Mouse (Mus musculus): ENCODE data around the gene Zfp663. TPM values are rescaled to one million over a fixed set of nuclear protein-coding genes. Genes with fewer than 3 reads are reported as not detected.

Gene Zfp663
- total RNA-seq (2021) = under 1 TPM in 1 of 2 experiments, not detected in 1; 0.50 TPM

DNA sequence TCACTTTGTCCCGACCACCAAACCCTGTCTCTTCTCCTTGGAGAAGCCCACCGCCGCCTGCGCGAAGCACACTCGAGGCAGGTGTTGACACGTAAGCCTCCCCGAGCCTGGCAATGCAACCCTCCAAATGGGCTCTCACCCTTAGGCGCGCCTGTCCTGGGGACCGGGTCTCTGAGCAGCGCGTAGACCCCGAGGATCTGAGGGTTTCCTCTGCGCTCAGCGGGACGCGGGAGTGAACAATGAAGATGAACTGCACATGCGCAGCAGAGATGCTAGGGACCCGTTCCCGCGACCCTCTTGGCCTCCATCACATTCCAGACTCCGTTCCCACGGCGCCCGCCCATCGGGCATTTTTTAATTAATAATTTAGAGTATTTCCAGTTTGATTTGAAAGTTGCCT, at the start of gene Zfp663:
TSS of gene Zfp663 (minus strand) at position 234 of the 400 bp plus-strand sequence.
- DNase-seq (ENCODE audit: low spot score in 2 of 2) = no peak
- intact Hi-C loops (cut with DNase I) = no loop called here

DNA sequence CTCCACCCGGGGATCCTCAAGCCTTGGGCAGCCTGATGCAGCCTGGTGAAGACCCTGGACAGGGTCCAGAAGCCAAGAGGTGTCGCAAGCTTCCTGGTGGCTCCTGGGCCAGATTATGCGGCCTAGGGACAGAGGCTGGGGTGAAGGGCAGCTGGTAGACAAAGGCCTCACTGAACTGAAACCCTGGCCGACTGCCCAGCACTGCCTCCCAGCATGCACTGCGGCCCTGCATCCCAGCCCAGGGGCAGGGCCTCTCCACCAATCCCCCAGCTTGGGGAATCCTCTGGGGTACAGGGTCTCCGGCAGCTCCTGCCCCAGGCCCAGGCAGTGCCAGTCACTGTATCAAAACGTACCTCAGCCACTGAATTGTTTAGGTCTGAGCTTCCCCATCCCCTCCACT, 48.8 kb upstream of the Zfp663 start:
- DNase-seq (ENCODE audit: low spot score in 2 of 2) = peak; percentile 56 to 65
- intact Hi-C loops (cut with DNase I) = no loop called here

DNA sequence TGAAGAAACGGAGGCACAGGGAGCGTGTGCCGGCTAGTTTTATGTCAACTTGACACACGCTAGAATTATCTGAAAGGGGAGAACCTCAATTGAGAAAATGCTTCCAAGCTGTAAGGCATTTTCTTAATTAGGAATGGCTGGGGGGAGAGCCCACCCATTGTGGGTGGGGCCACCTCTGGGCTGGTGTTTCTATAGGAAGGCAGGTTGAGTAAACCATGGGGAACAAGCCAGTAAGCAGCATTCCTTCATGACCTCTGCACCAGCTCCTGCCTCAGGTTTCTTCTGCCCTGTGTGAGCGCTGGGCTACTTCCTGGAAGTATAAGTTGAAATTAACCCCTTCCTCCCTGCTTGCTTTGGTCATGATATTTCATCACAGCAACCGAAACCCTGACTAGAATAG, 47.3 kb upstream of the Zfp663 start:
- DNase-seq (ENCODE audit: low spot score in 2 of 2) = no peak
- intact Hi-C loops (cut with DNase I) = no loop called here

DNA sequence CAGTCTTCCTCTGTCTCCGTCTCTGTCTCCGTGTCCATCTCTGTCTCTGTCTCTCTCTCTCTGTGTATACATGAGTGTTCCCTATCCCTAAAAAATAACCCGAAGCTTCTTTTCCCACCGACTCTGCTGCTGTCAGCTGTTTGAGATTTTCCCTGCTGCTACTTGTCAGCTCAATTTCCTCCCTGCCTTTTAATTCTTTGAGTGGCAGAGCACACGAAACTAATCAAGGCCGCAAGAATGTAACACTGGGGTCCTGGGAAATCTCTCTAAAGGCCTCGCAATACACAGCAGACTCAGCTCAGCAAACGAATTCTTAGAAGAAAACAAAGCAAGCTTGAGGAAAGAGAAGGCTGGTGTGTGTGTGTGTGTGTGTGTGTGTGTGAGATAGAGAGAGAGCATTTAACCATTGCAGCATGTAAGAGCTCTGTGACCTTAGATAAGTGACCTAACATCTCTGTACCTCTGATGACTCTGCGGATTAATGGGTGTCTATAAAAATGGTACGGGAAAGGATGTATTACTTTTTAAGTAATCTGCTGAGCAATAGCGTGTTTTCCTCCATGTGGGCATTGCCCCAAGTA, 46.7 kb upstream of the Zfp663 start:
- DNase-seq (ENCODE audit: low spot score in 2 of 2) = no peak
- intact Hi-C loops (cut with DNase I) = no loop called here

DNA sequence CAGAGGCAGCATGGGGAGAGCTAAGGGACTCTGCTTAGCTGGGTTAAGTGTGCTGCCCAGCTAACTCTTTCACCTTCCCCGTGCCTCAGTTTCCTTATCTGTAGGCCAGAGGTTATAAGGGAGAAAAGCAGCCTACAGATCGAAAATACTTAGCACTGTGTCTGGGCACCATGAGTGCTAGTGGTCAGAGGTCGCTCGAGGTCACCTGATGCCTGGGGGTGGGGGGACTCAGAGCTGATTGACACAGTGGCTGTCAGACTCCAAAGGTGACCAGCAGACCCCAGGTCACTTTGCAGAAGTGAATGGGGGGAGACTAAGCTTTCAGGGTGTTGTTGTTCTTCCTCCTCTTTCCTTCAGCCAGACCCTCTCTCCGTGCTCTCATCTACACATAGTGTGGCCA, 45.8 kb upstream of the Zfp663 start:
- intact Hi-C loops (cut with DNase I) = no loop called here
- no peak for DNase-seq (ENCODE audit: low spot score in 2 of 2)

DNA sequence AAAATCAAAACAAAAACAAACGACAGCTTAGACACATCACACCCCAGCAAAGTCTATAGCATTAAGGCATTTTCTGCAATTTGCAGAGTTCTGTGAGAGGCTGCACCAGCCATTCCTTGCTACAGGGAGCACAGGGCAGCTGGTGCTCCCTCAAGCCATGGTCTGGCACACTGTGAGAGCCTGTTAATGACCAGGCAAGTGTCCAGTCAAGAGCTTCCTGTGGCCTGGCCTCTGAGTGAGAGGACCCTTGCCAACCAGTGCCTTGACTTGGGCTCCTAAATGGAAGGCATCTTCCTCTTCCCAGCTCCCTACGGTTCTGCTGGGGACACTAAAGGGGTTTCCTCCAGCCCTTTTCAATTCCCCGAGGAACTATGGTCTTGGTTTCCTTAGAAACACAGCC, 45.4 kb upstream of the Zfp663 start:
- intact Hi-C loops (cut with DNase I) = no loop called here
- no peak for DNase-seq (ENCODE audit: low spot score in 2 of 2)

DNA sequence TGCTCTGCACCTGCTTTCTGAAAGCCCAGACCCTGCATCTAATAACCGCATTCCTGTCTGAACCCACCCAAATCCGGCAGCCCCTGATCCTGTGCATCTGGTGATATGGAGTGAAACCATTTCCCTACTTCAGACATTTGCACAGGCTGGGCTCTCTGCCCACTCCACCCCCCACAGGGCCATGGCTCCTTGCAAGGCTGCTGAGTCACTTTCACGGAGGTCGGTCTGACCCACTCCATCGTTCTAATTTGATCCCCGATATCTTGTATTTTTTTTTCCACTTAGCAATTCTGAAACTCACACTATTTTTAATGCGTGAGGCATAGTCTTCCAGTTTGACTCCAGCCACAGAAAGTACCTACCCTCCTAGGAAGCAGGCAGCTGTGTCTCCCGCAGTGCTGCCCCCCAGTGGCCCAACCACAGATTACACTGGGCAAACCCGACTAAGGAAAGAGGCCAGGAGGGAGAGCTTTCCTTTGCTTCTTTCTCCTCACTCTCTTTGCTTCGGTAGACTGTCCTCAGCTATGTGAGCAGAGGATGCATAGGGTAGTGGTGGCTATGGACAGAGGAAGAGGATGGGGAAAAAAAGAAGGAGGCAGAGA, 39.3 kb upstream of the Zfp663 start:
- DNase-seq (ENCODE audit: low spot score in 2 of 2) = peak; percentile 61 to 73
- intact Hi-C loops (cut with DNase I) = loop anchor here (1.0 kb wide), 1 partner anchor 44 kb away; no protein-coding TSS in a partner anchor

DNA sequence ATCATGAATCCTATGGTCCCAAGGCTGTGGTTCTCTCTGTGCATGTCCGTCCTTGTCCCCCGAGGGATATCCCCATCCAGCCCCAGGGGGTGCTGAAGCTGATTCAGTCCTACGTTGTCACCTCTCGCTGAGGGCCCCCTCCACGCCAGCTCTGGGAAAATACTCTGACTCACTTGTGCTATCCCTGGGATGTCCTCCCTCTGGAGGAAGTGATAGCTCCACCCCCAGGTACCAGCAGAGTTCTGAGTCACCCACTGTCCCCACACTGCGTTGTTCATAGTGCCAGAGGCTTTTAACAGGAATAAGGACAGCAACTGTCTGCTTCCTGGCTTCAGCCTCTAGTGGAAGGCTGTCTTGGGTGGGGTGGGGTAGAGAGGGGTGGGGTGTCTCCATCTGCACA, 36.8 kb upstream of the Zfp663 start:
- DNase-seq (ENCODE audit: low spot score in 2 of 2) = peak; percentile 47 to 94
- intact Hi-C loops (cut with DNase I) = no loop called here

DNA sequence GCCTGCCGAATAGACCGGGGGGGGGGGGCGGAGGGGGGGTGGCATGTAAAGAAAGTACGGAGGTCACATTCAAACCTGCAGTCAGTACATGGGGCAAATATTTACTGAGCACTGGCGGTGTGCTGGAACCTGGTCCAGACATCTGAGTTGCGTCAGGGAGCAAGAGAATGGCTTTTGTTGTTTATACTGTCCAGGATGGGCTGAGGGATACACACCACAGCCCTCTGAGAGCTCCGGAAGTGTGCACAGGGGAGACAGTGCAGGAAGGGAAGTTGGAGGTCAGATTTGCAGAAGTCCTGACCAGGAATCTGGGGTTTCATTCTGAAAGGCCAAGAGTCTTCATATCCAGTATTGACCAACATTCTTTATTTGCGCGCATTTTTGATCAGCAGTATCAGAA, 36.4 kb upstream of the Zfp663 start:
- intact Hi-C loops (cut with DNase I) = no loop called here

DNA sequence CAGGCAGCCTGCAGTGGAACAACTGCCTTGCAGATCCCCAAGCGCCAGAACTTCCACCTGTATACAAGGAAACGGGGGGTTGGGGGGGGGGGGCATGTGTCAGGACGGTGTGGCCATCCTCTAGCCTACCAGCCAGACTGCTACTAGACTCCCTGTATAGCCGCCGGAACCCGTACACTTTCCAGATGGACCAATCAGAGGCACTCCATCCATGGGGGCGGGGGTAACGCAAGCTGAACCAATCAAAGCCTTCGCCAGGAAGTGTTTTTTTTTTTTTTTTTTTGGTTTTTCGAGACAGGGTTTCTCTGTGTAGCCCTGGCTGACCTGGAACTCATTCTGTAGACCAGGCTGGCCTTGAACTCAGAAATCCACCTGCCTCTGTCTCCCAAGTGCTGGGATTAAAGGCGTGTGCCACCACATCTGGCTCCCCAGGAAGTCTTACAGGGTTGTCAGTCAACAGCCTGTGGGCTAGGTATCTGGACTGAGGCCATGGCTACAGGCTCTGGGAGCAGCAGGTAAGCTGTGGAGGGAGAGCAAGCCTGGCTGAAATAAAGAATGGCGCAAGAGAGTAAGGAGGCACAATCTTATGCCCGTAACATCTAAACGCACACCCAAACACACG, 29.7 kb upstream of the Zfp663 start:
- no peak for DNase-seq (ENCODE audit: low spot score in 2 of 2)
- intact Hi-C loops (cut with DNase I) = no loop called here

More for the DNA sequence above, 36.4 kb upstream of the Zfp663 start:
- no peak for DNase-seq (ENCODE audit: low spot score in 2 of 2)

DNA sequence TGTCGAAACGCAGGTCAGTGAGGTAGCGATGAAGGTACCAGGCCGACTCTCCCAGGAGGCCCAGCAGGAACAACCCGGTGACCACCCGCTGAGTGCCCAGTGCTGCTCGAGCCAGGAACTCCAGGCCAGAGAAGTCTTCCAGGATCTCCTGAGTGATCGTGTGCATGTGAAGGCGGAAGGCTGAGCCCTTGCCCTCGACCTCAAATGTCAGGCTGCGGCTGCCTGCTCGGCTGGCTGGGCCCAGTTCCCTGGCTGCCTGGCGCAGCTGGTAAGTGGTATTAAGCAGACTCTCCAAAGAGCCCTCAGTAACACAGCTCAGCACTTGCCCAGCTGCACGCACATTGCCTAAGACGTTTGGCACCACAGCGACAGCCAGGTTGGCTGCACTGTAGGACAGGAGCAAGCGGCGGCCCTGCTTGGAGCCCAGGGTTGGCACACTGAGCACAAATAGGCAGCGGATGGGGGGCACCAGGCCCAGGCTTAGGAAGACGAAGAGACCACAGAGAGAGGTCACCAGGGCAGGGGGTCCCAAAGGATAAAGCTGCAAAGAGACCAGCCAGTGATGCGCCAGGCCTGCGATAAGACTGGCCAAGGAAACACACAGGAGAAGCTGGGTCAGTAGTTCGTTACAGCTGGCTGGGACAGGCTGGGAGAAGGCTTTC, 29.1 kb upstream of the Zfp663 start:
- no peak for DNase-seq (ENCODE audit: low spot score in 2 of 2)
- intact Hi-C loops (cut with DNase I) = no loop called here

DNA sequence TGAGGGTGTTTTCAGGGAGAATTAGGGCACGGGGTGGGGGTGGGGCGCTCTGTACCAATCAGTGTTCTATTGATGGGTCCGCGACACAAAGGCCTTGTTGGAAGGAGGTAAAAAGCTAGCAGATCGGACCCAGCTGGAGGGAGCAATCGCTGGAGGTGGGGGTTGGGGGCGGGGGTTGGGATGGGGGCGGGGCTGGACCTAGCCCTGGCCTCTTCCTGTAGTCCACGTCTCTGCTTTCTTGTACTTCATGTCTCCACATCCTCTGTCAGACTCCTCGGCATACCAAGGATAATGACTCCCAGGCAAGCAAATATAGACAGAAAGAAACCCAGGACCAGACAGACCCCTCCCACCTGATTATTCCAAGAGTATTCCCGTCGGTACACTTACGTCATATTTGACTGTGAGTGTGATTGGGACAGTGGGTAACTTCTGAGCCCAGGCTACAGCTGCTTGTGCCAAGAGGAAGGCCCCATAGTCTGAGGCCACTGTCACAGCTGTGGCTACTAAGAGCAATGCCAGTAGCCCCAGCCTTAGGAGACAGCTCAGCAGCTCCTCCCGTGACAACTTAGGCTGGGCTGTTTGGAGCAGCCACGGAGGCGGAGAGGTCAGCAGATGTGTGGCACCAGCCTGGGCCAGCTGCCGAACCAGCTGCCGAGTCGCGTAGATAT, 28.4 kb upstream of the Zfp663 start:
- intact Hi-C loops (cut with DNase I) = no loop called here
- DNase-seq (ENCODE audit: low spot score in 2 of 2) = no peak

DNA sequence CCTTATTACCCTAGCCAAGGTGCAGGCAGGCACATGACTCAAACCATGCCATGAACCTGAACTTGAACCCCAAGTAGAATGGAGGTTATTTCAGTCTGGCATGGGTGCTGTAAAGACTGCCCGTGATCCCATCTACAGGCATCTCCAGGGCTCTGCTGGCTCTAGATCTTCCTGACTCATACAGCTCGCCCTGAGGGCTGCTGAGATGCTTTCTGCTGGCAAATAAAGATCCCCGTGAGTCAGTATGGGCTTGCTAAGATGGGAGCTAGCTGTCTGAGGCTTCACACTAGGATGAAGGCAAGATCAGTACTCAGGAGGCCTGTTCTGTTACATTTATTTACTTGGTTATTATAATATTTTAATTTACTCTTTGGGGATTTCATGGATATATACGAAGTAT, 23.6 kb upstream of the Zfp663 start:
- intact Hi-C loops (cut with DNase I) = no loop called here
- DNase-seq (ENCODE audit: low spot score in 2 of 2) = peak in 1 of 2 experiments; percentile 70

DNA sequence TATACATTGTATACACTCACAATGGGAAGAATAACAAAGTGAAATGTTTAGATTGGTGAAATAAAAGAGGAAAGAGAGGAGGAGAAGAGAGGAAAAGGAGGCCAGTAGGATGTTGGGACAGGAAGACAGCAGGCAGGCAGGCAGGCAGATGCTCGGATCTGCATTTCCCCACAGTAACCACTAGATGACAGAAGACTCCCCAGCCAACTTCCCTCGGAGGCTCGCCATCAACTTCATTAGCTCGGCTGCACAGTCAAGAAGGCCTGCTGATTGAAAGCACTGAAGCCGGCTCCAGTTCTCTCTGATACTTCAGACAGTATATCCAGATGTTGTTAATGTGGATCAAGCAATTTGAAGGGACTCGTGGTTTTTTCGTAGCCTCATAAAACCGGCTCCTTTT, 23.0 kb upstream of the Zfp663 start:
- peak; percentile 54 to 83 for DNase-seq (ENCODE audit: low spot score in 2 of 2)
- intact Hi-C loops (cut with DNase I) = loop anchor here (1.0 kb wide), 1 partner anchor 96 kb away; no protein-coding TSS in a partner anchor

DNA sequence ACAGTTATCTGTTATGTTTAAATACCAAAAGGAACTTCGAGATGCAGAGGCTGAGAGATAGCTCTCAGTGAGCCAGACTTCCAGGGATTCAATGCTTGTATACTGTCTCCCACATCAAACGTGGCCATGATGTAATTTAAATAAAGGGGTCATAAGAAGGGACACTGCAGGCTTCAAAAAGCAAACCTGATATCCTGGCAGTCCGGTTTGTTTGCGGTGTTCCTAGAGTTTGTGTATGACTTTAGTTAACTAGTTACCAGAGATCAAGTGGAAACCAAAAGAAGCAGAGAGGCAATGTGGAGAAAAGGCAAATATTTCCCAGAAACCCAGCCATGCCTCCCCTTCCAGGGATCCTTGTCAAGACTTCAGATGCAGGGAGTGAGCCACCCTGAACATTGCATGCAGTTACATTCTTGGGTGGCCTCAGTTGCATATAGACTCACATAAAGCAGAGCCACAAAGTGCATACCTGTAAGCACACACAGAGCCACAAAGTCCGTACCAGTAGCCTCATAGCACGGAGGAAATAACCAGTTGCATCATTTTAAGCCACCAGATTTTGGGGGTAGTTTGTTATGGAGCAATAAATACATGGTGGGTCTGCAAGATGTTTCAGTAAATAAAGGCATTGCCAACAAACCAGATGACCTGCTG, 20.9 kb upstream of the Zfp663 start:
- intact Hi-C loops (cut with DNase I) = no loop called here

DNA sequence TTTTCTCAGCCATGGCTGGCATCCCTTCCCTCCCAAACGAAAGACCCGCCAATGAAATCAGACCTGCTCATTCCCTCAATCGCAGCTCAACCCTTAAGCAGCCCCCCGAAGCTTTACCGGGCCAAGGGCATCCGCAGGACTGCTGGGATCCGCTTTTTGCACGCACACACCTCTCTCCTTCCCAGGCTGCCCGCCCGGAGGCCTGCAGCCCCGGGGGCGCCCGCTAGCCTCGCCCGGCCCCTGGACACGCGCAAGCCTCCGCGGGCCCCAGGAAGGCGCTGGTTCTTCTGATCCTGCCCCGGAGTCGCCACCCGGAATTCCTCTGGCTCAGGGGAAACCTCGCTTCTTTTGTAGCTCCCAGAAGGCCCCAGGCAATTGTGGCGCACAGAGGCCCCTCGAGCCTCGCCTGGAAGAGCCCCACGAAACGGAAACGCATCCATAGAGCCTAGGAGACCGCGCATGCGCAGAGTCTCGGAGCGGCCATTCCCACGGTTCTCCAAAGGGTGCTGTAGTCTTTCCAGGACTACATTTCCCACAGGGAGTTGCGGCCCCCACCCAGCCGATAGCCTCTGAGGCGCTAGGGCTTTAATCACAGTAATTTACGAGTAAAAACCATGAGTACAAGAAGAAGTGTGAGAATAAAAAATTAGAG, 19.4 kb upstream of the Zfp663 start, which contains the start of gene Zfp334:
TSS of gene Zfp334 (minus strand) at position 416 of the 652 bp plus-strand sequence.
- DNase-seq (ENCODE audit: low spot score in 2 of 2) = peak; percentile 95 to 98
- intact Hi-C loops (cut with DNase I) = no loop called here

More for the DNA sequence above, 20.9 kb upstream of the Zfp663 start:
- no peak for DNase-seq (ENCODE audit: low spot score in 2 of 2)

DNA sequence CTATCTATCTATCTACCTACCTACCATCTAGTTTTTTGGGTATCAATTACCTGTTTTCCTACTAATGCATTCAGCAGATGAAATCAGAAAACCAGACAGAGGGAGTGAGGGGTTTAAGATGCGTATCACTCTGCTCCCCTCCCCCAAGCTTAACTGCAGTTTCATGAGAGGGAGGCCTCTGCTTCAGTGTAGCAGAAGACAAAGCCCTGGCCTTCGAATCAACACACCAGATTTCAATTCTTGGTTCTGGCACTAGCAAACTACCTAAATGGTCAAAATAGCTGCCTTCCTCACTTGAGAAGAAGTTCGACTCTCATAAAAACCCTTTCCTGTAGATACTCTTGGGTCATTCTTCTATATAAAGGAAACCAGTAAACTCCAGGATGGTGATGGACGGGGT, 18.8 kb upstream of the Zfp663 start:
- no peak for DNase-seq (ENCODE audit: low spot score in 2 of 2)
- intact Hi-C loops (cut with DNase I) = no loop called here

DNA sequence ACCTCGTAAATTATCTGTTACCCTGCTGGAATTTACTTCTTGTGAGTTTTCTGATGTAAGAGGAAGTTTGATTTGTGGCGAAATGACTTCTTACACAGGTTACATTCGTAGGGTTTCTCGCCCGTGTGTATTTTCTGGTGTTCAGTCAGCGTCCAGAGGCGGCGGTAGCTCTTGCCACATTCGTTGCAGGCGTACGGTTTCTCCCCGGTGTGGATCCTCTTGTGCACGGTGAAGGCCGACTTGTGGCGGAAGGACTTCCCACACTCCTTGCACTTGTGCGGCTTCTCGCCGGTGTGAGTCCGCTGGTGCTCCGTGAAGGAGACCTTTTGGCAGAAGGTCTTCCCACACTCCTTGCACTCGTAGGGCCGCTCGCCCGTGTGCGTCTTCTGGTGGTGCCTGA, 11.5 kb upstream of the Zfp663 start:
- intact Hi-C loops (cut with DNase I) = no loop called here
- DNase-seq (ENCODE audit: low spot score in 2 of 2) = no peak

DNA sequence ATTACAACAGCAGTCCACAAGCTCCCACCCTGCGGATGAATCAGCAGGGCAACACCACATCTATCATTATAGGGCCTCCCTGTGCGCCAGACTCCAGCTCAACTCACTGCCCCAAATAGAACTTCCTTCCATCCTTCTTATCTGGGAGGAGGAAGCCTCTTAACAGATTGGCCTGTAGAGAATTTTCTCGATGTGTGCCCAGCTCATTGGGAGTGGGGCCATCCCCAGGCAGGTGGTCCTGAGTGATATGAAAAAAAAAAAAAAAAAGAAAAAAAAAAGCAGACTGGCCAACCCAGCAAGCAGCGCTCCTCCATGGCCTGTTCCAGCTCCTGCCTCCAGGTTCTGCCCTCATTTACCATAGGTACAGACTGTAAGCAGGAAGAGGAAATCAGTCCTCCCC, 7.5 kb upstream of the Zfp663 start:
- no peak for DNase-seq (ENCODE audit: low spot score in 2 of 2)
- intact Hi-C loops (cut with DNase I) = no loop called here

Data from left cerebral cortex, postnatal 25 days (tissue).